Mouse (Mus musculus) hindbrain, embryonic 12.5 days (tissue): ENCODE measurements around the gene Oser1. TPM values are rescaled to one million over a fixed set of nuclear protein-coding genes. Genes with fewer than 3 reads are reported as not detected.

Experiments
- ATAC-seq: fragments of 200-750 bp; cut with Nextera tagmentation; 2 replicates; pipeline ENCODE4 v1.8.0; 2017; ENCODE audit warnings: moderate TSS enrichment; ENCODE audit not compliant: low FRiP score
- H3K27ac ChIP-seq: fragments of 300-500 bp; sonication (generic); 2 replicates; pipeline ENCODE4 v1.5.1; 2016; ENCODE audit warnings: mild to moderate bottlenecking
- H3K27me3 ChIP-seq: fragments of 300-500 bp; sonication (generic); 2 replicates; pipeline ENCODE4 v1.6.1; 2016; ENCODE audit warnings: mild to moderate bottlenecking
- H3K36me3 ChIP-seq: fragments of 300-500 bp; sonication (generic); 2 replicates; pipeline ENCODE4 v1.6.1; 2016; ENCODE audit warnings: mild to moderate bottlenecking
- H3K4me1 ChIP-seq: fragments of 300-500 bp; sonication (generic); 2 replicates; pipeline ENCODE4 v1.6.1; 2016
- H3K4me2 ChIP-seq: fragments of 300-500 bp; sonication (generic); replicated peaks from 2 replicates; pipeline ENCODE4 v1.6.1; 2016; ENCODE audit warnings: mild to moderate bottlenecking
- H3K4me3 ChIP-seq: fragments of 300-500 bp; sonication (generic); 2 replicates; pipeline ENCODE4 v1.5.1; 2016; ENCODE audit warnings: mild to moderate bottlenecking
- H3K9ac ChIP-seq: fragments of 300-500 bp; sonication (generic); 2 replicates; pipeline ENCODE4 v1.6.1; 2016; ENCODE audit warnings: mild to moderate bottlenecking, moderate library complexity
- H3K9me3 ChIP-seq: fragments of 300-500 bp; sonication (generic); replicated peaks from 2 replicates; pipeline ENCODE4 v1.6.1; 2016; ENCODE audit warnings: mild to moderate bottlenecking
- WGBS: fragments of 180-500 bp; shearing (Covaris S2); methylation state at CpG from one replicate; pipeline ENCODE4 v1.1.7; 2016; 5-methylcytosine and 5-hydroxymethylcytosine counted together
- polyA plus RNA-seq: library from polyadenylated mRNA; unstranded; fragments of >200 nt; fragmentation: Nextera tagmentation; extraction: Ambion mirVana; gene quantifications from 2 replicates; pipeline ENCODE4 v1.2.1, GENCODE M21; 2016

Oser1 gene
- polyA plus RNA-seq, 1 experiment from 2014 or later, result 67.9 TPM

DNA sequence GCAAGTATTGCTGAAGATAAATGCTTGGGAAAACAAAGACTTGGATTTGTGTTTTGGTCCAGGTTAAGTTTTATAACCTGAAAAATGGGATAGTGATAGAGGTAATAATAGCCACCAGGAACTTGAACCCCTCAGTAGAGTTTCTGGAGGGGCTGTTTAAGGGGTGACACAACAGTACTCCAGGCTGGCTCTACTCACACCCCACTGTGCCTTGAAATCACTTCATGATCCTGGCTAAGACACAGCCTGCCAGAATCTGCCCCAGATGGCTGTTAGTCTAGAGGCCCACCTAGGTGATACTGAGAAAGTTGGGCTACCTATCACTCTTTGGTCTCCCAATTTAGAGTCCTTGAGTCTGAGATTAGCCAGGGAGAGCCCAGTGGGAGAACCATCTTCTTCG lies 15.0 kb upstream of the Oser1 start:
- H3K9me3 ChIP-seq, result no peaks in the 10 kb centered on the region
- H3K4me2 ChIP-seq, result peak overlapping the region; percentile 64
- H3K27me3 ChIP-seq, result peaks cover 10% of the 10 kb centered on the region
- H3K36me3 ChIP-seq, result no peaks in the 10 kb centered on the region
- peak overlapping the region; percentile 74 for H3K4me3 ChIP-seq
- WGBS, result 83% methylated on average over 1 of the region's 1 CpGs
- H3K9ac ChIP-seq, result peak overlapping the region; percentile 87
- H3K27ac ChIP-seq, result no peak overlapping the region
- H3K4me1 ChIP-seq, result peaks cover 30% of the 10 kb centered on the region
- no peak for ATAC-seq

- Histone ChIP-seq H3K9ac (peak overlapping the region; percentile 87), H3K36me3 (no peaks in the 10 kb centered on the region), H3K4me1 (peaks cover 30% of the 10 kb centered on the region), H3K27ac (peak overlapping the region; percentile 90), H3K9me3 (no peaks in the 10 kb centered on the region), H3K27me3 (peaks cover 10% of the 10 kb centered on the region), H3K4me2 (peak overlapping the region; percentile 64), H3K4me3 (peak overlapping the region; percentile 74)
- ATAC-seq, result peak; percentile 77
- 2% methylated on average over 30 of the region's 30 CpGs for WGBS
Measured at GRCm38 (mm10) chr2:163438619-163439451, 14.3 kb upstream of the Oser1 start.

DNA sequence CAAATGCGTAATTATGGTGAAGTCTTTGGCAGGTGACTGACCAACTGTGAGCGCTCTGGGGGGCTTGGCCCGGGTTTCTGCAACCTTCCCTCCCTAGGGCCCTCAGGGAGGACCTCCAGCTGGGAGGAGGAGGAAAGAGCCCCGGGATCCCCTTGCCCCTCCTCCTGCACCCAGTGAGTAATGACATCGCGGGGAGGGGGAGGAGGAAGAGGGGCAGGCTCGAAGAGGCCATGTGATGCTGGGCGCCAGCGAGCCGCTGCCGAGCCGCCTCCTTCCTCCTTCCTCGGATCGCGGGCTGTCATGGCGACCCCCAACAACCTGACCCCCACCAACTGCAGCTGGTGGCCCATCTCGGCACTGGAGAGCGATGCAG lies 13.7 kb upstream of the Oser1 start, which contains the start of gene Gdap1l1:
Gdap1l1 (plus strand) TSS at position 231 of the 373 bp plus-strand sequence.
- Histone ChIP-seq H3K36me3 (no peaks in the 10 kb centered on the region), H3K9ac (peak within 1 kb of the TSS; percentile 87), H3K27me3 (peaks cover 10% of the 10 kb centered on the region), H3K4me2 (peak within 1 kb of the TSS; percentile 64), H3K4me3 (peak within 1 kb of the TSS; percentile 74), H3K4me1 (peaks cover 30% of the 10 kb centered on the region), H3K9me3 (no peaks in the 10 kb centered on the region), H3K27ac (peak within 1 kb of the TSS; percentile 90)
- WGBS, result under 1% methylated on average over 13 of the region's 18 CpGs
- peak; percentile 76 for ATAC-seq

DNA sequence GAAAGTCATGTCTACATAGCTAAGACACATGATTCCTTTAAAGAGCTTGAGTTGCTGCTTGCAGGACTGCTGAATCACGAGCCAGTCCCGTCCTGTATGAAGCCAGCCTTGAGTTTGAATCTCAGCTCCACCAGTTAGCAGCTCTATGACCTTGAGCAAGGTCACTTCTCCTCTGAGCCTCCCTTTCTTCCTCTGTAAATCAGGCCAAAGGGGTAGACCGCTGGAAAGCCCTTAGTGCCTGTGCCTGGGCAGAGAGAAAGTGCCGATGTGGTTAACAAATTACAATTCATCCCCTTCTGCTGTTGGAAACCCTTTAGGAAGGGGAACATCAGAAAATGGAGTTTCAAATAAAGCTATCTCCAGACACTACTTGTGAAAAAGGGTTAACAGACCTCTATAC lies 13.3 kb upstream of the Oser1 start:
- Histone ChIP-seq H3K36me3 (no peaks in the 10 kb centered on the region), H3K9ac (peak overlapping the region; percentile 87), H3K4me3 (peak overlapping the region; percentile 74), H3K27me3 (peaks cover 10% of the 10 kb centered on the region), H3K27ac (peak overlapping the region; percentile 90), H3K4me1 (peaks cover 30% of the 10 kb centered on the region), H3K9me3 (no peaks in the 10 kb centered on the region), H3K4me2 (peak overlapping the region; percentile 64)
- WGBS, result 38% methylated on average over 4 of the region's 4 CpGs
- ATAC-seq, result peak; percentile 20; the same call in 1 of the 2 replicates

GRCm38 (mm10) chr2:163433971-163434370 lies 9.5 kb upstream of the Oser1 start:
- H3K27me3 ChIP-seq, result peaks cover 10% of the 10 kb centered on the region
- H3K9me3 ChIP-seq, result no peaks in the 10 kb centered on the region
- ATAC-seq, result no peak
- H3K27ac ChIP-seq, result no peak overlapping the region
- H3K36me3 ChIP-seq, result no peaks in the 10 kb centered on the region
- H3K9ac ChIP-seq, result no peak overlapping the region
- H3K4me2 ChIP-seq, result no peak overlapping the region
- 20% methylated on average over 4 of the region's 4 CpGs for WGBS
- H3K4me1 ChIP-seq, result peaks cover 8% of the 10 kb centered on the region
- no peak overlapping the region for H3K4me3 ChIP-seq

DNA sequence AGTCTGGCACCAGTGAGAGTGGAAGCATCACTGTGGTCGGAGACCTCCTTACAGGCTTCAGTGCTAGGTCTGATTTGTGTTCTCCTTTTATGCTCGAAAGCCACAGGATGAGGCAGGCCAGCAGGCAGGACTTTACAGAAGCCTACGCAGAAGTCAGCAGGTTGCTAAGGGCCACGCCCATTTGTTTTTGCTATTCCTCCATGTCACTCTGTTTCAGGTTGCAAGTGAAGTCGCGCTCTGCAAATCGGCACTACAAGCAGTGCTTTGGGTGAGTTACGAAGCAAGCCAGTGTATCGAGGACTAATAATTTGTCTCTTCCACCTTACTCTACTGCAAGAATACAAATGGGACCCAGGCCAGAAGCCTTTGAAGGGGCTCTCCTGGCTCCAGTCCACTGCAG lies 6.8 kb upstream of the Oser1 start:
- Histone ChIP-seq H3K4me1 (no peaks in the 10 kb centered on the region), H3K4me2 (no peak overlapping the region)
- ATAC-seq, result no peak

GRCm38 (mm10) chr2:163428346-163429011 lies 4.0 kb upstream of the Oser1 start:
- ATAC-seq, result no peak
- Histone ChIP-seq H3K9ac (no peak overlapping the region), H3K4me1 (no peaks in the 10 kb centered on the region), H3K9me3 (no peaks in the 10 kb centered on the region), H3K36me3 (no peaks in the 10 kb centered on the region), H3K4me3 (no peak overlapping the region), H3K27me3 (no peaks in the 10 kb centered on the region), H3K27ac (no peak overlapping the region), H3K4me2 (no peak overlapping the region)
- WGBS, result 39% methylated on average over 4 of the region's 4 CpGs

More for the DNA sequence above, 6.8 kb upstream of the Oser1 start:
- H3K4me3 ChIP-seq, result no peak overlapping the region
- WGBS, result 91% methylated on average over 9 of the region's 9 CpGs
- no peaks in the 10 kb centered on the region for H3K9me3 ChIP-seq
- no peaks in the 10 kb centered on the region for H3K27me3 ChIP-seq
- H3K36me3 ChIP-seq, result no peaks in the 10 kb centered on the region
- no peak overlapping the region for H3K27ac ChIP-seq
- no peak overlapping the region for H3K9ac ChIP-seq

GRCm38 (mm10) chr2:163422895-163423660 lies 1.4 kb downstream of the Oser1 start:
- ATAC-seq, result no peak
- 86% methylated on average over 9 of the region's 9 CpGs for WGBS
- Histone ChIP-seq H3K36me3 (no peaks in the 10 kb centered on the region), H3K4me1 (peaks cover 19% of the 10 kb centered on the region), H3K27me3 (no peaks in the 10 kb centered on the region), H3K27ac (no peak overlapping the region), H3K9me3 (no peaks in the 10 kb centered on the region), H3K9ac (no peak overlapping the region), H3K4me3 (no peak overlapping the region), H3K4me2 (no peak overlapping the region)

DNA sequence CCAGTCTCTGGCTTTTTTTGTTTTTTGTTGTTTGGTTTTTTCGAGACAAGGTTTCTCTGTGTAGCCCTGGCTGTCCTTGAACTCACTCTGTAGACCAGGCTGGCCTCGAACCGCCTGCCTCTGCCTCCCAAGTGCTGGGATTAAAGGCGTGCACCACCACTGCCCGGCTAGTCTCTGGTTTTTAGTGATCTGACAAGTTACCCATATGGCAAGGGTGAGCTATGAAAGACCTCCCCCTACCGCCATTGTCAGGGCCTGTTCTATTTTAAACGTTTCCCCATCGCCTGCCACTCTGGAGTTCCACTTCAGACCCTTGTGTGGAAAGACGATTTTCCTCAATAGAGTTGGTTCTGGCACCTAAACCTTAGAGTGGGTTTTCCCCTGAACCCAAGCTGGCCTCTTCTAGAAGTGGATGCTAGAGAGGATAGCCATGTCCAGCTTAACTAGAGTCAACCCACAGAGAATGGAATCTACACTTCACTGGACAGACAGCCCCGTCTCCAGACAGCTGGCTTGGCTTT lies 4.1 kb downstream of the Oser1 start:
- peaks cover 27% of the 10 kb centered on the region for H3K4me1 ChIP-seq
- peak overlapping the region; percentile 74 for H3K4me2 ChIP-seq
- no peak for ATAC-seq
- peak overlapping the region; percentile 76 for H3K9ac ChIP-seq
- H3K4me3 ChIP-seq, result peak overlapping the region; percentile 98
- no peak overlapping the region for H3K27ac ChIP-seq
- H3K27me3 ChIP-seq, result no peaks in the 10 kb centered on the region
- no peaks in the 10 kb centered on the region for H3K9me3 ChIP-seq
- WGBS, result 36% methylated on average over 10 of the region's 10 CpGs
- no peaks in the 10 kb centered on the region for H3K36me3 ChIP-seq

GRCm38 (mm10) chr2:163419346-163420045 lies 5.0 kb downstream of the Oser1 start:
- H3K27ac ChIP-seq, result peak overlapping the region; percentile 86
- H3K4me2 ChIP-seq, result peak overlapping the region; percentile 96
- peak overlapping the region; percentile 91 for H3K9ac ChIP-seq
- H3K9me3 ChIP-seq, result no peaks in the 10 kb centered on the region
- peaks cover 5% of the 10 kb centered on the region for H3K36me3 ChIP-seq
- peak; percentile 99 for ATAC-seq
- no peaks in the 10 kb centered on the region for H3K27me3 ChIP-seq
- WGBS, result under 1% methylated on average over 65 of the region's 71 CpGs
- H3K4me1 ChIP-seq, result peaks cover 27% of the 10 kb centered on the region
- H3K4me3 ChIP-seq, result peak overlapping the region; percentile 98

GRCm38 (mm10) chr2:163418841-163419345 lies 5.6 kb downstream of the Oser1 start:
- no peak for ATAC-seq
- H3K4me2 ChIP-seq, result peak overlapping the region; percentile 96
- WGBS, result 0% methylated on average over 26 of the region's 50 CpGs
- H3K9me3 ChIP-seq, result no peaks in the 10 kb centered on the region
- H3K4me1 ChIP-seq, result peaks cover 27% of the 10 kb centered on the region
- H3K36me3 ChIP-seq, result peaks cover 9% of the 10 kb centered on the region
- H3K4me3 ChIP-seq, result peak overlapping the region; percentile 98
- peak overlapping the region; percentile 64 for H3K27ac ChIP-seq
- H3K9ac ChIP-seq, result peak overlapping the region; percentile 91
- no peaks in the 10 kb centered on the region for H3K27me3 ChIP-seq
